Mouse (Mus musculus): Measurements from ENCODE around the gene 1500009L16Rik. TPM values are rescaled to one million over a fixed set of nuclear protein-coding genes. Genes with fewer than 3 reads are reported as not detected.

The 1500009L16Rik gene
- total RNA-seq, 2 experiments from 2014 or later, result 19.4 TPM

- H3K4me3 ChIP-seq, result no peak overlapping the region
- TF ChIP-seq CTCF (IDR thresholded peaks at IDR 0.05), result no peak
- H3K27ac ChIP-seq, result no peak overlapping the region
- intact Hi-C loops (cut with DNase I), result no loop called here
- DNase-seq (ENCODE audit: extremely low spot score in 1 of 2, low spot score in 2 of 2), result no peak
Observed at GRCm38 (mm10) chr10:83763891-83764290, 41.2 kb downstream of the 1500009L16Rik start.

DNA sequence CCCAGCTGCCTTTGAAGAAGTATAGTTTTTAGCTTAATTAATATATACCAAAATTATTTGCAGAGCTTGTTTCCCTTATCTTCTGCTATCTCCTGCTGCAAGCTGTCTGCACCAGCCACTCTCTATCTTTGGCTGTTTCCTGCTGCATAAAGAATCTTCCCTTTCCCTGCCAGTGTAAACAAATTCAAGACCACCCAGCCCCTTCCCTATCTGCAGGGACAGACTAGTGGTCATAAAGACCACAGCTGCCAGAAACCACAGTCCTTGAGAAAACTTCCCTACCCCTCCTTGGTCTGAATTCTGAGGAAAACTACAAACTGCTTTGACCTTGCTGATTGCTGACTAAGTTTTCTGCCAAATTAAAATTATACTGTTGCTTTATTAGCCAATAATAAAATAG lies 44.2 kb downstream of the 1500009L16Rik start:
- TF ChIP-seq CTCF (IDR thresholded peaks at IDR 0.05), result no peak
- no peak overlapping the region for H3K4me3 ChIP-seq

DNA sequence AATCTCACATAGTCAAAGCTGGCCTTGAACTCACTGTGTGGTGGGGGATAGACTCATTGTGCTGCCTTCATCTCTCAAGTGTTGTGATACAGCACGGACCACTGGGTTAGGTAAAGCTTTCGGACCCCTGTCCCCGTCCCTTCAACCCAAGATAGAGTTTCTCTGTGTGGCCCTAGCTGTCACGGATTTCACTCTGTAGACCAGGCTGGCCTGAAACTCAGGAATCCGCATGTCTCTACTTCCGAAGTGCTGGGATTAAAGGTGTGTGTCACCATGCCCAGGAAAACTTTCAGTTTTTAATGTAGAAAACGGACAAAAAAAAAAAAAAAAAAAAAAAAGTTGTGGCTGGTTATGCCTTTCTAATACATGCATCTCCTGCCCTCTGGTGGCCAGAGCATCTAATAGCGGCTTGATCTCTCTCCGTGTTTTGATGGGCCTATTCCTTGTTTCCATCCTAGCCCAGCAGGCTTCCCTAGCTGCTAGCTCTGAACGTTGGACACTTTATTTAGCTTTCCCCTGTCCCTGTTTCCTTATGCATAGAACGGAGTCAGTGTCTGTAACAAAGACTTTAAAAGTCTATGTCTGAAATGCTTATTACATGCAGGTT lies 53.7 kb downstream of the 1500009L16Rik start:
- TF ChIP-seq CTCF (IDR thresholded peaks at IDR 0.05), result peak; percentile 75
- peak; percentile 65 to 70 for DNase-seq (ENCODE audit: extremely low spot score in 1 of 2, low spot score in 2 of 2)
- H3K27ac ChIP-seq, result no peak overlapping the region
- intact Hi-C loops (cut with DNase I), result loop anchor here (5.0 kb wide), 2 partner anchors 159 to 174 kb away; no protein-coding TSS in a partner anchor
- H3K4me3 ChIP-seq, result no peak overlapping the region

More for the DNA sequence above, 44.2 kb downstream of the 1500009L16Rik start:
- H3K27ac ChIP-seq, result no peak overlapping the region
- no peak for DNase-seq (ENCODE audit: extremely low spot score in 1 of 2, low spot score in 2 of 2)
- intact Hi-C loops (cut with DNase I), result no loop called here

DNA sequence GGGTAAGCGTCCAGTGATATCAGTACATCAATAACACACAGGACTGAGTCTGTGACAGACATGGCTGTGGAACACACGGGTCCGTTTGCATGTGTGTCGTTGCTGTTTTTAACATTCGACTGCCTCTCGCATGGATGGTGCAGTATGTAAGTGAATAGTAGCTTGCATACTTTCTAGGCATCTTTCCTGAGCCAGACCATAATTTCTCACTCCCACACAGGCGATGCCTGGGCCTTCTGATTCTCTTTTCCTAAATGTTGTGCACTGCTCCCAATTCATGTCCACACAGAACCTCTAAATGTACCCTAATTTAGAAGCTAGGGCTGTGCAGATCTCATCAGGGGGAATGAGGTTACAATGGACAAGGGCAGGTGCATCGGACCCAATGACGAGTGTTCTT lies 54.6 kb downstream of the 1500009L16Rik start:
- no peak for TF ChIP-seq CTCF (IDR thresholded peaks at IDR 0.05)
- H3K27ac ChIP-seq, result no peak overlapping the region
- intact Hi-C loops (cut with DNase I), result loop anchor here (5.0 kb wide), 2 partner anchors 160 to 175 kb away; no protein-coding TSS in a partner anchor
- no peak overlapping the region for H3K4me3 ChIP-seq
- DNase-seq (ENCODE audit: extremely low spot score in 1 of 2, low spot score in 2 of 2), result no peak

GRCm38 (mm10) chr10:83781854-83782253 lies 59.2 kb downstream of the 1500009L16Rik start:
- intact Hi-C loops (cut with DNase I), result no loop called here
- no peak overlapping the region for H3K27ac ChIP-seq
- TF ChIP-seq CTCF (IDR thresholded peaks at IDR 0.05), result no peak
- DNase-seq (ENCODE audit: extremely low spot score in 1 of 2, low spot score in 2 of 2), result no peak
- H3K4me3 ChIP-seq, result no peak overlapping the region

GRCm38 (mm10) chr10:83782371-83783120 lies 59.9 kb downstream of the 1500009L16Rik start:
- TF ChIP-seq CTCF (IDR thresholded peaks at IDR 0.05), result no peak
- H3K27ac ChIP-seq, result no peak overlapping the region
- no peak for DNase-seq (ENCODE audit: extremely low spot score in 1 of 2, low spot score in 2 of 2)
- intact Hi-C loops (cut with DNase I), result no loop called here
- H3K4me3 ChIP-seq, result no peak overlapping the region

- H3K4me3 ChIP-seq, result no peak overlapping the region
- H3K27ac ChIP-seq, result no peak overlapping the region
- intact Hi-C loops (cut with DNase I), result no loop called here
- peak; percentile 32 to 44 for DNase-seq (ENCODE audit: extremely low spot score in 1 of 2, low spot score in 2 of 2)
- TF ChIP-seq CTCF (IDR thresholded peaks at IDR 0.05), result peak; percentile 79
Observed at GRCm38 (mm10) chr10:83785003-83785402, 62.3 kb downstream of the 1500009L16Rik start.

DNA sequence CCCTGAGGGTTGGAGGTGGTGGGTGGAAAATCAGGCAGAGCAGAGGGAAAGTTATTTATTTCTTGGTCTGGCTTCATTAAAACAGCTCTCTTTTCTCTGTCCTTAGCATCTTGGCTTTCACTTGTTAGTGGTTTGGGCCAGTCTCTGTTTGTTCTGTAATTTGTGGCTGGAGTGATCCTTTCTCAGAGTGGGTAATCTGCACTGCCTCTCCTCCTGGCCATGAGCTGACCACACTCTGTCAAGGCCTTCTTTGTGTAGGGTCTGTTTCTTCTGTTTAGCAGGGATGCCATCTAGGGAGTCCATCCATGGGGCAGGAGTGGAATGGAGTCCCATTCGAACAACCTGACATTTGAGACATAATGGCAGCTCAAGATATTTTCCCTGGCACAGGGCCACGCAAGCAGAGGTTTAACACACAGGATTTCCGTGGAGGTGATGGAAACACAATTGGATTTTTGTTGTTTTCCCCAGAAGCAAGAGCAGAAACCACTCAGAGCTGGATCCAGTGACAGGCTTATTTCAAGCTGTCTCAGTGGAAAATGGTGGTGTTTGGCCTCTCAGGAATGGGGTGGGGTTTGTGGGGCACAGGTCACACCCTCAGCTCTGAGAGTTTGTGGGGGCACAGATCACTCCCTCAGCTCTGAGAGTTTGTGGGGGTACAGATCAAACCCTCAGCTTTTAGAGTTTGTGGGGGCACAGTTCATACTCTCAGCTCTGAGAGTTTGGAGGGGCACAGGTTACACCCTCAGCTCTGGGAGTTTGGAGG lies 63.1 kb downstream of the 1500009L16Rik start:
- Histone ChIP-seq H3K4me3 (no peak overlapping the region), H3K27ac (no peak overlapping the region)
- DNase-seq (ENCODE audit: extremely low spot score in 1 of 2, low spot score in 2 of 2), result no peak
- no peak for TF ChIP-seq CTCF (IDR thresholded peaks at IDR 0.05)
- intact Hi-C loops (cut with DNase I), result no loop called here

GRCm38 (mm10) chr10:83795088-83795487 lies 72.4 kb downstream of the 1500009L16Rik start:
- no peak for DNase-seq (ENCODE audit: extremely low spot score in 1 of 2, low spot score in 2 of 2)
- TF ChIP-seq CTCF (IDR thresholded peaks at IDR 0.05), result no peak
- no peak overlapping the region for H3K27ac ChIP-seq
- H3K4me3 ChIP-seq, result no peak overlapping the region
- intact Hi-C loops (cut with DNase I), result no loop called here

DNA sequence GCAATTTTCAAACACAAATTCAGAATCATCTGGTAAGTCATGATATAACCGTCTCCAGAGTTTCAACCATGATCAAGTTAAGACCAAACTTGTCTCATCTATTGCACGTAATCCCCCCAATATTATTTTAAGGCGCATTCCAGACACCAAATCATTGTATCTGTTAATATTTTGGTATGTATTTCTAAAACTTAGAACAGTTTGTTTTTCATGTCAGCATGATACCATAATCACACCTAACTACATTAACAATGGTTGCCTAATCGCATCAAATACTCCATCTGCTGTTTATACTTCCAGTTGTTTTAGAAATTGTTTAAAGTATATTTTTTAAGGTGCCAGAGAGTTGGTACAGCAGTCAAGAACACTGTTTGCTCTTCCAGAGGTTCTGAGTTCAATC lies 72.8 kb downstream of the 1500009L16Rik start:
- intact Hi-C loops (cut with DNase I), result no loop called here

GRCm38 (mm10) chr10:83804021-83804420 lies 81.4 kb downstream of the 1500009L16Rik start:
- intact Hi-C loops (cut with DNase I), result no loop called here
- Histone ChIP-seq H3K4me3 (no peak overlapping the region), H3K27ac (no peak overlapping the region)
- DNase-seq (ENCODE audit: extremely low spot score in 1 of 2, low spot score in 2 of 2), result no peak
- TF ChIP-seq CTCF (IDR thresholded peaks at IDR 0.05), result no peak

More for the DNA sequence above, 72.8 kb downstream of the 1500009L16Rik start:
- TF ChIP-seq CTCF (IDR thresholded peaks at IDR 0.05), result no peak
- no peak for DNase-seq (ENCODE audit: extremely low spot score in 1 of 2, low spot score in 2 of 2)
- H3K4me3 ChIP-seq, result no peak overlapping the region
- no peak overlapping the region for H3K27ac ChIP-seq

DNA sequence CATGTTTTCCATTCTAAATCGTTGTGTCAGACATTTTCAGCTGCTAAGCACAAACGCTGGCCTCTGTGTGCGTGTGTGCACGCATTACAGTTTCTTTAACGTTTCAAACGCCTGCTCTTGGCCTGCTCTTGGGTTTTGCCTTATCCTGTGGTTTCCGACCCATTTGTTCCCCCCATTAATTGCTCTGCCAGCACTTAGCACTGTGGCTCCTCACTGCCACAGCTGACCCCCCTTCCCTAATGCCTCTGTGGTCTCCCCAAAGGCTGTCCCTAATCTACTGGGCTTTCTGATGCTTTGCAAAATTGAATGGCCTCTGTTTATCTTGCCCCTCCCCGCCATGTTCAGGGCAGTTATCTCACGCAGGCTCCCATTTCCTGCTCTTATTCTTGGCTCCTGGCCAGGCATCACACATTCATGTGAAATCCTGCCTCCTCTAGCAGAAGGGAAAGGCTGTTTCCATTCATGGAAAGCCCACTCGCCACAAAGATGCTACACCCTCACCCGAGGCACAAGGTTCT lies 82.6 kb downstream of the 1500009L16Rik start:
- TF ChIP-seq CTCF (IDR thresholded peaks at IDR 0.05), result no peak
- intact Hi-C loops (cut with DNase I), result no loop called here
- no peak overlapping the region for H3K27ac ChIP-seq
- DNase-seq (ENCODE audit: extremely low spot score in 1 of 2, low spot score in 2 of 2), result no peak
- H3K4me3 ChIP-seq, result no peak overlapping the region
